Mouse (Mus musculus) liver, postnatal 0 days (tissue): ENCODE data around the gene Hnrnpa2b1.

Source experiments
- CTCF ChIP-seq: sonication (generic); IDR thresholded peaks from 2 replicates; pipeline ENCODE4 v1.5.1; 2016; ENCODE audit warnings: antibody characterized with exemption, low read depth
- EP300 ChIP-seq: IDR thresholded peaks from 2 replicates; pipeline ENCODE4 v1.6.1; 2016; ENCODE audit warnings: antibody characterized with exemption, low read depth, mild to moderate bottlenecking

DNA sequence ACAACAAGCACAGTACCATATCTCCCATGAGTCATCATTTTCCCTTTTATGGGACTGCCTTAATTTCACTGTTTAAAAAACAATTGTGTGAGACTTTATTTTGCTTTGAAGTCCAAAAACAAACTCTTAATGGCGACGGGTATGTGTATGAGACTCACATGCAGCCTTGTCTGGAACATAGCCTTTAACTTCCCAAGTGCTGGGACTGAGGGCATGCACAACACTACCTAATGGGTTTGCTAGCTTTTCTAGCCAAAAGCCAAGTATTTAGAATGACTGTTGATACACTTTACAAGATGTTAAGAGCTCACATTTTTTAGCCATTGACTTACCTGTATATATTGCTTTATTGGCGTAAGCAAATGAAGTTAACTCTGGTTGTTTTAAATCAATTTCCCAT is 9.3 kb downstream of the Hnrnpa2b1 start:
- no peak for TF ChIP-seq EP300
- no peak for TF ChIP-seq CTCF
